Mouse (Mus musculus): Measurements from ENCODE around the gene Zp1. TPM values are rescaled to one million over a fixed set of nuclear protein-coding genes. Genes with fewer than 3 reads are reported as not detected.
A peak's percentile ranks its signal among the peaks of the same experiment; 100 is the strongest.

The Zp1 gene
- polyA plus RNA-seq, 1 experiment from 2014 or later = 0.89 TPM

- Histone ChIP-seq H3K9me3 (replicated peaks; ENCODE audit: control insufficient read depth, low read length, poor library complexity, severe bottlenecking) (no peaks in the 10 kb centered on the region), H3K9ac (ENCODE audit: low read depth, low read length) (no peak overlapping the region), H3K4me1 (ENCODE audit: control insufficient read depth, insufficient read depth, low read length) (peaks cover 14% of the 10 kb centered on the region), H3K4me3 (ENCODE audit: low read depth, low read length) (no peak overlapping the region), H3K27me3 (ENCODE audit: control insufficient read depth, insufficient read depth, low read depth, low read length) (no peaks in the 10 kb centered on the region), H3K4me2 (ENCODE audit: low read length) (peak overlapping the region; percentile 93), H3K27ac (ENCODE audit: low read length) (no peak overlapping the region), H3K36me3 (ENCODE audit: control insufficient read depth, insufficient read depth, low read length) (peaks cover 34% of the 10 kb centered on the region)
- 86% methylated on average over 7 of the region's 7 CpGs for WGBS
- no peak for ATAC-seq
Measured at GRCm38 (mm10) chr19:10896849-10897248, 23.6 kb downstream of the Zp1 start.

- Histone ChIP-seq H3K27me3 (ENCODE audit: control insufficient read depth, insufficient read depth, low read depth, low read length) (no peaks in the 10 kb centered on the region), H3K36me3 (ENCODE audit: control insufficient read depth, insufficient read depth, low read length) (peaks cover 24% of the 10 kb centered on the region), H3K27ac (ENCODE audit: low read length) (peak overlapping the region; percentile 91), H3K9ac (ENCODE audit: low read depth, low read length) (peak overlapping the region; percentile 93), H3K4me3 (ENCODE audit: low read depth, low read length) (peak overlapping the region; percentile 89), H3K9me3 (replicated peaks; ENCODE audit: control insufficient read depth, low read length, poor library complexity, severe bottlenecking) (no peaks in the 10 kb centered on the region), H3K4me1 (ENCODE audit: control insufficient read depth, insufficient read depth, low read length) (peaks cover 14% of the 10 kb centered on the region), H3K4me2 (ENCODE audit: low read length) (peak overlapping the region; percentile 93)
- 3% methylated on average over 16 of the region's 16 CpGs for WGBS
- ATAC-seq = peak; percentile 11; the same call in 1 of the 2 replicates
Measured at GRCm38 (mm10) chr19:10895708-10896107, 24.7 kb downstream of the Zp1 start.

GRCm38 (mm10) chr19:10895016-10895528, 25.4 kb downstream of the Zp1 start, which contains the start of gene Prpf19:
Gene Prpf19, plus strand, starts transcription at chr19:10895231.
- ATAC-seq = peak; percentile 97
- peak within 1 kb of the TSS; percentile 89 for H3K4me3 ChIP-seq (ENCODE audit: low read depth, low read length)
- peaks cover 14% of the 10 kb centered on the region for H3K4me1 ChIP-seq (ENCODE audit: control insufficient read depth, insufficient read depth, low read length)
- no peaks in the 10 kb centered on the region for H3K27me3 ChIP-seq (ENCODE audit: control insufficient read depth, insufficient read depth, low read depth, low read length)
- H3K27ac ChIP-seq (ENCODE audit: low read length) = peak within 1 kb of the TSS; percentile 91
- no peaks in the 10 kb centered on the region for H3K9me3 ChIP-seq (replicated peaks; ENCODE audit: control insufficient read depth, low read length, poor library complexity, severe bottlenecking)
- peaks cover 18% of the 10 kb centered on the region for H3K36me3 ChIP-seq (ENCODE audit: control insufficient read depth, insufficient read depth, low read length)
- WGBS = 0% methylated on average over 43 of the region's 43 CpGs
- peak within 1 kb of the TSS; percentile 93 for H3K4me2 ChIP-seq (ENCODE audit: low read length)
- peak within 1 kb of the TSS; percentile 93 for H3K9ac ChIP-seq (ENCODE audit: low read depth, low read length)

GRCm38 (mm10) chr19:10892201-10892600, 28.2 kb downstream of the Zp1 start:
- no peak for ATAC-seq
- Histone ChIP-seq H3K9me3 (replicated peaks; ENCODE audit: control insufficient read depth, low read length, poor library complexity, severe bottlenecking) (no peaks in the 10 kb centered on the region), H3K27ac (ENCODE audit: low read length) (no peak overlapping the region), H3K4me3 (ENCODE audit: low read depth, low read length) (no peak overlapping the region), H3K36me3 (ENCODE audit: control insufficient read depth, insufficient read depth, low read length) (no peaks in the 10 kb centered on the region), H3K4me1 (ENCODE audit: control insufficient read depth, insufficient read depth, low read length) (peaks cover 14% of the 10 kb centered on the region), H3K4me2 (ENCODE audit: low read length) (no peak overlapping the region), H3K9ac (ENCODE audit: low read depth, low read length) (no peak overlapping the region), H3K27me3 (ENCODE audit: control insufficient read depth, insufficient read depth, low read depth, low read length) (no peaks in the 10 kb centered on the region)
- WGBS = 91% methylated on average over 3 of the region's 3 CpGs

- H3K4me2 ChIP-seq (ENCODE audit: low read length) = peak within 1 kb of the TSS; percentile 90
- ATAC-seq = peak; percentile 94
- peak within 1 kb of the TSS; percentile 98 for H3K27ac ChIP-seq (ENCODE audit: low read length)
- H3K4me1 ChIP-seq (ENCODE audit: control insufficient read depth, insufficient read depth, low read length) = peaks cover 25% of the 10 kb centered on the region
- no peaks in the 10 kb centered on the region for H3K9me3 ChIP-seq (replicated peaks; ENCODE audit: control insufficient read depth, low read length, poor library complexity, severe bottlenecking)
- peak within 1 kb of the TSS; percentile 76 for H3K9ac ChIP-seq (ENCODE audit: low read depth, low read length)
- no peaks in the 10 kb centered on the region for H3K27me3 ChIP-seq (ENCODE audit: control insufficient read depth, insufficient read depth, low read depth, low read length)
- H3K36me3 ChIP-seq (ENCODE audit: control insufficient read depth, insufficient read depth, low read length) = no peaks in the 10 kb centered on the region
- WGBS = under 1% methylated on average over 49 of the region's 49 CpGs
- peak within 1 kb of the TSS; percentile 52 for H3K4me3 ChIP-seq (ENCODE audit: low read depth, low read length)
Measured at GRCm38 (mm10) chr19:10881426-10882154, 38.8 kb downstream of the Zp1 start, which contains the start of gene Tmem109. Gene Tmem109, minus strand, starts transcription at chr19:10882001.

- Histone ChIP-seq H3K27ac (ENCODE audit: low read length) (peak overlapping the region; percentile 98), H3K4me2 (ENCODE audit: low read length) (peak overlapping the region; percentile 90), H3K9me3 (replicated peaks; ENCODE audit: control insufficient read depth, low read length, poor library complexity, severe bottlenecking) (no peaks in the 10 kb centered on the region), H3K4me3 (ENCODE audit: low read depth, low read length) (peak overlapping the region; percentile 52), H3K36me3 (ENCODE audit: control insufficient read depth, insufficient read depth, low read length) (no peaks in the 10 kb centered on the region), H3K4me1 (ENCODE audit: control insufficient read depth, insufficient read depth, low read length) (peaks cover 25% of the 10 kb centered on the region), H3K27me3 (ENCODE audit: control insufficient read depth, insufficient read depth, low read depth, low read length) (no peaks in the 10 kb centered on the region), H3K9ac (ENCODE audit: low read depth, low read length) (peak overlapping the region; percentile 76)
- peak; percentile 84 for ATAC-seq
- WGBS = 0% methylated on average over 13 of the region's 14 CpGs
Measured at GRCm38 (mm10) chr19:10880975-10881425, 39.4 kb downstream of the Zp1 start.

GRCm38 (mm10) chr19:10880085-10880974, 40.1 kb downstream of the Zp1 start:
- peaks cover 25% of the 10 kb centered on the region for H3K4me1 ChIP-seq (ENCODE audit: control insufficient read depth, insufficient read depth, low read length)
- H3K36me3 ChIP-seq (ENCODE audit: control insufficient read depth, insufficient read depth, low read length) = no peaks in the 10 kb centered on the region
- no peaks in the 10 kb centered on the region for H3K27me3 ChIP-seq (ENCODE audit: control insufficient read depth, insufficient read depth, low read depth, low read length)
- peak overlapping the region; percentile 52 for H3K4me3 ChIP-seq (ENCODE audit: low read depth, low read length)
- peak overlapping the region; percentile 90 for H3K4me2 ChIP-seq (ENCODE audit: low read length)
- no peaks in the 10 kb centered on the region for H3K9me3 ChIP-seq (replicated peaks; ENCODE audit: control insufficient read depth, low read length, poor library complexity, severe bottlenecking)
- H3K27ac ChIP-seq (ENCODE audit: low read length) = peak overlapping the region; percentile 98; the same call in 1 of the 2 replicates
- no peak for ATAC-seq
- WGBS = 51% methylated on average over 6 of the region's 7 CpGs
- peak overlapping the region; percentile 76 for H3K9ac ChIP-seq (ENCODE audit: low read depth, low read length)

- Histone ChIP-seq H3K27ac (ENCODE audit: low read length) (no peak overlapping the region), H3K9me3 (replicated peaks; ENCODE audit: control insufficient read depth, low read length, poor library complexity, severe bottlenecking) (no peaks in the 10 kb centered on the region), H3K36me3 (ENCODE audit: control insufficient read depth, insufficient read depth, low read length) (peaks cover 3% of the 10 kb centered on the region), H3K4me3 (ENCODE audit: low read depth, low read length) (no peak overlapping the region), H3K4me1 (ENCODE audit: control insufficient read depth, insufficient read depth, low read length) (peaks cover 25% of the 10 kb centered on the region), H3K27me3 (ENCODE audit: control insufficient read depth, insufficient read depth, low read depth, low read length) (no peaks in the 10 kb centered on the region), H3K9ac (ENCODE audit: low read depth, low read length) (no peak overlapping the region), H3K4me2 (ENCODE audit: low read length) (no peak overlapping the region)
- ATAC-seq = no peak
- 90% methylated on average over 7 of the region's 7 CpGs for WGBS
Measured at GRCm38 (mm10) chr19:10878201-10878837, 42.1 kb downstream of the Zp1 start.

Data from midbrain, embryonic 16.5 days (tissue).